Mouse (Mus musculus) neural tube, embryonic 15.5 days (tissue): ENCODE measurements around the gene Frem1. TPM values are rescaled to one million over a fixed set of nuclear protein-coding genes. Genes with fewer than 3 reads are reported as not detected.

ENCODE experiments used
- ATAC-seq: fragments of 200-750 bp; cut with Nextera tagmentation; 2 replicates; pipeline ENCODE4 v1.8.0; 2017; ENCODE audit warnings: mild to moderate bottlenecking, moderate TSS enrichment, moderate library complexity; ENCODE audit not compliant: low FRiP score
- H3K27ac ChIP-seq: fragments of 300-500 bp; sonication (generic); replicated peaks from 2 replicates; pipeline ENCODE4 v1.5.1; 2015; ENCODE audit warnings: mild to moderate bottlenecking, inconsistent platforms
- H3K27me3 ChIP-seq: fragments of 300-500 bp; sonication (generic); replicated peaks from 2 replicates; pipeline ENCODE4 v1.6.1; 2015; ENCODE audit warnings: inconsistent platforms
- H3K36me3 ChIP-seq: fragments of 300-500 bp; sonication (generic); 2 replicates; pipeline ENCODE4 v1.6.1; 2015; ENCODE audit warnings: inconsistent platforms
- H3K4me1 ChIP-seq: fragments of 300-500 bp; sonication (generic); 2 replicates; pipeline ENCODE4 v1.6.1; 2015; ENCODE audit warnings: inconsistent platforms
- H3K4me2 ChIP-seq: fragments of 300-500 bp; sonication (generic); 2 replicates; pipeline ENCODE4 v1.6.1; 2015; ENCODE audit warnings: inconsistent platforms, mild to moderate bottlenecking, moderate library complexity
- H3K4me3 ChIP-seq: fragments of 300-500 bp; sonication (generic); replicated peaks from 2 replicates; pipeline ENCODE4 v1.5.1; 2015; ENCODE audit warnings: mild to moderate bottlenecking, inconsistent platforms
- H3K9ac ChIP-seq: fragments of 300-500 bp; sonication (generic); replicated peaks from 2 replicates; pipeline ENCODE4 v1.6.1; 2015; ENCODE audit warnings: mild to moderate bottlenecking, inconsistent platforms
- H3K9me3 ChIP-seq: fragments of 300-500 bp; sonication (generic); replicated peaks from 2 replicates; pipeline ENCODE4 v1.6.1; 2016; ENCODE audit warnings: inconsistent platforms
- WGBS: fragments of 180-500 bp; shearing (Covaris S2); methylation state at CpG from one replicate; pipeline ENCODE4 v1.1.7; 2015; ENCODE audit warnings: mixed read lengths; 5-methylcytosine and 5-hydroxymethylcytosine counted together
- polyA plus RNA-seq: library from polyadenylated mRNA; unstranded; fragments of >200 nt; fragmentation: Nextera tagmentation; extraction: Ambion mirVana; gene quantifications from 2 replicates; pipeline ENCODE4 v1.2.1, GENCODE M21; 2015

The Frem1 gene
- polyA plus RNA-seq, 1 experiment from 2014 or later: 1.4 TPM

- no peaks in the 10 kb centered on the region for H3K27me3 ChIP-seq
- 63% methylated on average over 19 of the region's 19 CpGs for WGBS
- no peak within 1 kb of the TSS for H3K9ac ChIP-seq
- H3K4me2 ChIP-seq: no peak within 1 kb of the TSS
- no peak within 1 kb of the TSS for H3K4me3 ChIP-seq
- no peak within 1 kb of the TSS for H3K27ac ChIP-seq
- H3K4me1 ChIP-seq: 0 out of 2 replicates have a peak, but pooled peaks cover 7% of the 10 kb centered on the region
- ATAC-seq: no peak
- no peaks in the 10 kb centered on the region for H3K9me3 ChIP-seq
- no peaks in the 10 kb centered on the region for H3K36me3 ChIP-seq
These were observed 167.3 kb downstream of the Frem1 start, which contains the start of gene Cer1 for GRCm38 (mm10) chr4:82884636-82885534. Gene Cer1 (minus strand): TSS chr4:82885148.

- no peak overlapping the region for H3K4me3 ChIP-seq
- no peaks in the 10 kb centered on the region for H3K9me3 ChIP-seq
- no peak overlapping the region for H3K4me2 ChIP-seq
- 0 out of 2 replicates have a peak, but pooled peaks cover 7% of the 10 kb centered on the region for H3K4me1 ChIP-seq
- 84% methylated on average over 9 of the region's 9 CpGs for WGBS
- H3K27me3 ChIP-seq: no peaks in the 10 kb centered on the region
- no peaks in the 10 kb centered on the region for H3K36me3 ChIP-seq
- H3K9ac ChIP-seq: no peak overlapping the region
- H3K27ac ChIP-seq: no peak overlapping the region
- ATAC-seq: no peak
These were observed 169.6 kb downstream of the Frem1 start for GRCm38 (mm10) chr4:82882500-82882899.

GRCm38 (mm10) chr4:82881366-82881765 lies 170.8 kb downstream of the Frem1 start:
- no peaks in the 10 kb centered on the region for H3K9me3 ChIP-seq
- no peaks in the 10 kb centered on the region for H3K36me3 ChIP-seq
- no peak overlapping the region for H3K9ac ChIP-seq
- no peak overlapping the region for H3K4me2 ChIP-seq
- no peak overlapping the region for H3K27ac ChIP-seq
- 76% methylated on average over 3 of the region's 3 CpGs for WGBS
- H3K4me1 ChIP-seq: 0 out of 2 replicates have a peak, but pooled peaks cover 7% of the 10 kb centered on the region
- ATAC-seq: no peak
- no peaks in the 10 kb centered on the region for H3K27me3 ChIP-seq
- H3K4me3 ChIP-seq: no peak overlapping the region

DNA sequence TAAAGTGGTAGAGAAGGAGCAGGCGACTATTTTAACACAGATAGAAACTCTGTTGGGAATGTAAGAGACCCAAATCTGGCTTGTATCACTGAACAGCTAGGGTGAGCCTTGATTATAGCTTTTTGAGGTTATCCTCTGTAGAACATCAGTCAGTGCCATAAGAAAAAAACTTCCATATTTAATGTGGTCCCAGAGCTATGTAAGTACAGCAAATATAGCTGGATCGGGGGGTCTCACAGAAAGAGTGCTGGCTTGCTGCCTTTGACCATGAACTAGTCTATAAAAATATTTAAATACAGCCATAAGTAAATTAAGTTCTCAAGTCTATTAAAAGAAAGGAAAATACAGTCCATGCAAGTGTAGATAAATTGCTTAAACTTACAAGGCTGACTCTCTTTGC lies 171.9 kb downstream of the Frem1 start:
- no peak overlapping the region for H3K9ac ChIP-seq
- ATAC-seq: no peak
- 85% methylated on average over 2 of the region's 2 CpGs for WGBS
- no peak overlapping the region for H3K27ac ChIP-seq
- H3K36me3 ChIP-seq: no peaks in the 10 kb centered on the region
- no peaks in the 10 kb centered on the region for H3K27me3 ChIP-seq
- H3K4me1 ChIP-seq: 0 out of 2 replicates have a peak, but pooled peaks cover 7% of the 10 kb centered on the region
- no peak overlapping the region for H3K4me3 ChIP-seq
- no peaks in the 10 kb centered on the region for H3K9me3 ChIP-seq
- no peak overlapping the region for H3K4me2 ChIP-seq

DNA sequence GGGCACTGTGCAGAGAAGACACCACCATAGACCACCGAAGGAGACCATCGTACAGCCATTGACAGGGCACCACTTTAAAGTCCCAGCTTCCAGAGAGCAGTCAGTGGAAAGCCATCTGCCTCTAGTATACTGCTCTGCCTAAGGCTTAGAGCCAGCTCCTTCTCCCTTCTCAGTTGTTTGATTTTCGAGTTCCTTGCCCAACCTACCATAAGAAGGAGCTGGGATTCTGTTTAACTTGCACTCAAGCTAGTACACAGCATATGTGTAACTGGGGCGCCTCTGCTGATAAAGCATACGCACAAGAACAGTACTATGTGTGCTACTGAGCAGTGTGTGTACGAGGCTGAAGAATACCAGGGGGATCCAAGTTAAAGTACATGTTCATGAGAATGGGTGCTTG lies 173.0 kb downstream of the Frem1 start:
- Histone ChIP-seq H3K4me2 (no peak overlapping the region), H3K27ac (no peak overlapping the region), H3K9ac (no peak overlapping the region), H3K9me3 (no peaks in the 10 kb centered on the region), H3K4me3 (no peak overlapping the region), H3K4me1 (no peaks in the 10 kb centered on the region), H3K36me3 (no peaks in the 10 kb centered on the region), H3K27me3 (no peaks in the 10 kb centered on the region)
- ATAC-seq: no peak
- 85% methylated on average over 6 of the region's 6 CpGs for WGBS

GRCm38 (mm10) chr4:82876656-82877055 lies 175.5 kb downstream of the Frem1 start:
- Histone ChIP-seq H3K9ac (no peak overlapping the region), H3K4me3 (no peak overlapping the region), H3K27me3 (no peaks in the 10 kb centered on the region), H3K36me3 (no peaks in the 10 kb centered on the region), H3K27ac (no peak overlapping the region), H3K4me1 (no peaks in the 10 kb centered on the region), H3K9me3 (no peaks in the 10 kb centered on the region), H3K4me2 (no peak overlapping the region)
- no peak for ATAC-seq
- WGBS: 82% methylated on average over 2 of the region's 2 CpGs

DNA sequence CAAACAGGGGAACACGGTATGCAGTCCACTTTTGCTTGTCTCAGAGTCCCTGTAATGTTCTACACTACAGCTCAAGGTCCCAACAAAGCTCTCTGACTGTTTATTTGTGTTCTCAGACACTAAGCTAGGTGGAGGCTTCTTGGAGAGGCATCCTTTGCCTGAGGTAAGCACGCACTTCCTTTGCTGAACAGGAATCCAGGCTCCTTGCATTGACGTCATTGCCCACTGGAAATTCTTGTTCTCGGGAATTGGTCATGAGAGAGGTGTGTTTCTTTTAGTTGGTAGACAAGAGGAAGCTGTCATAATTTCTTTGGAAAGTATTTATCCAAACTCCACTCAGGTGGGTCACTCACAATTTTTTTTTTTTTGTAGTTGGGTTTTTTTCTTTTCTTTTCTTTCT lies 176.6 kb downstream of the Frem1 start:
- H3K4me2 ChIP-seq: no peak overlapping the region
- no peaks in the 10 kb centered on the region for H3K36me3 ChIP-seq
- no peak overlapping the region for H3K4me3 ChIP-seq
- H3K27ac ChIP-seq: no peak overlapping the region
- no peaks in the 10 kb centered on the region for H3K9me3 ChIP-seq
- WGBS: 78% methylated on average over 4 of the region's 4 CpGs
- no peaks in the 10 kb centered on the region for H3K4me1 ChIP-seq
- H3K9ac ChIP-seq: no peak overlapping the region
- no peaks in the 10 kb centered on the region for H3K27me3 ChIP-seq
- ATAC-seq: no peak

GRCm38 (mm10) chr4:82874791-82875190 lies 177.3 kb downstream of the Frem1 start:
- no peaks in the 10 kb centered on the region for H3K9me3 ChIP-seq
- no peak overlapping the region for H3K4me2 ChIP-seq
- WGBS: 72% methylated on average over 4 of the region's 4 CpGs
- H3K9ac ChIP-seq: no peak overlapping the region
- H3K4me3 ChIP-seq: no peak overlapping the region
- no peak for ATAC-seq
- H3K36me3 ChIP-seq: no peaks in the 10 kb centered on the region
- no peak overlapping the region for H3K27ac ChIP-seq
- H3K4me1 ChIP-seq: no peaks in the 10 kb centered on the region
- H3K27me3 ChIP-seq: no peaks in the 10 kb centered on the region

GRCm38 (mm10) chr4:82872548-82872947 lies 179.6 kb downstream of the Frem1 start:
- Histone ChIP-seq H3K27ac (no peak overlapping the region), H3K4me2 (no peak overlapping the region), H3K9ac (no peak overlapping the region), H3K9me3 (no peaks in the 10 kb centered on the region), H3K36me3 (no peaks in the 10 kb centered on the region), H3K4me1 (no peaks in the 10 kb centered on the region), H3K27me3 (no peaks in the 10 kb centered on the region), H3K4me3 (no peak overlapping the region)
- no peak for ATAC-seq
- WGBS: 84% methylated on average over 4 of the region's 4 CpGs

- ATAC-seq: no peak
- Histone ChIP-seq H3K27me3 (no peaks in the 10 kb centered on the region), H3K4me1 (no peaks in the 10 kb centered on the region), H3K4me2 (no peak overlapping the region), H3K9me3 (no peaks in the 10 kb centered on the region), H3K27ac (no peak overlapping the region), H3K36me3 (no peaks in the 10 kb centered on the region), H3K9ac (no peak overlapping the region), H3K4me3 (no peak overlapping the region)
- WGBS: 36% methylated on average over 6 of the region's 6 CpGs
These were observed 180.0 kb downstream of the Frem1 start for GRCm38 (mm10) chr4:82872121-82872520.

DNA sequence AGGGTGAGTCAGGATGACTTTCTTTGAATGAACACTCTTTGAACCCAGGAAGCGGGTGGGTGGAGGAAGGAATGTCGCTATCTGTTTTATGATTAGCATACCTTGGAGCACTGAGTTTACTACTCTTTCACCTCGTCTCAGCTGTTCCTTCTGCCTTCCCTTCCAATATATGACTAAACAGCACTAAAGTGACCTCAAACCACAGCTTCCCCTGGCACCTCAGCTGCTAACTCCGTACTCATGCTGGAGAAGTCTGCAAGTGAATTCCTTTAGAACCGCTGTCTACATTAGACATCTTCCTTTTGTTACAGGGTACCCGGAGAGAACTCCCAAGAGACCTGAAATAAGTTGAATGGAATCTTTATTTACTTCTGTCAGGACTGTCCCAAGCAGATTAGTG lies 181.2 kb downstream of the Frem1 start:
- Histone ChIP-seq H3K27me3 (no peaks in the 10 kb centered on the region), H3K9me3 (no peaks in the 10 kb centered on the region), H3K36me3 (no peaks in the 10 kb centered on the region), H3K4me3 (no peak overlapping the region), H3K27ac (no peak overlapping the region), H3K9ac (no peak overlapping the region), H3K4me1 (no peaks in the 10 kb centered on the region), H3K4me2 (no peak overlapping the region)
- WGBS: 84% methylated on average over 6 of the region's 6 CpGs
- no peak for ATAC-seq

DNA sequence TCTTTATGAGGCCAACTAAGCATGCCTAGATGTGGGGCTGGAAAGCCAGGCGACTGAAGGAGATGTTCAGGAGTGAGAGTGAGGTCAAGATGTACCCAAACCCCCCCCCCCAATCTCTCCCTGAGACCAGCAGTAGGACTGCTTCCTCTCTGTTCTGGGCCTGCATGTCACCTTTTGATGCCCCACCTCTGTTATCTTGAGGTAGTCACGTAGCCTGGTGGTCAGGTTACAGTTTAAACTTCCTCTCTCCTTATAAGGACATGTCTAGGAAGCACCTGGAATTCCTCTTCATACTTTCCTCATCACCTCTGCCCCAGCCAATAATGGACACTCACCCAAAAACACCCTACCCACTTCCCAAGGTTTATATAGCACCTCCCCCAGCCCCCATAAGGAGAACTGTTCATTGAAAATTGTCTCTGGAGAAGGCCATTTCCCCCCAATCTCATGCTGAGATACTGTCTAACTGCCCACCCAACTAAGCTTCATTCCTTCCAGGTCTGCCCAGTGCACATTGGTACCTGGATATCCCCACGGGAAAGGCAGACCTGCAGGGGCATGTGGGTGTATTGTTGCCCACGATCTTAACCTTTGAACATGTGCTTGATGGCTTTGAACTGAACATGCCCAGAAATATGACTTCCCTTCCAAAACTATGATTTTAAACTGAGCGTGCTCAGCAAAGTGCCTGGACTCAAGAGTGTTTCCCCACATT lies 184.3 kb downstream of the Frem1 start:
- WGBS: 88% methylated on average over 5 of the region's 5 CpGs
- no peak overlapping the region for H3K9ac ChIP-seq
- H3K27ac ChIP-seq: no peak overlapping the region
- H3K4me2 ChIP-seq: no peak overlapping the region
- H3K4me3 ChIP-seq: no peak overlapping the region
- H3K27me3 ChIP-seq: no peaks in the 10 kb centered on the region
- no peak for ATAC-seq
- no peaks in the 10 kb centered on the region for H3K4me1 ChIP-seq
- no peaks in the 10 kb centered on the region for H3K36me3 ChIP-seq
- H3K9me3 ChIP-seq: no peaks in the 10 kb centered on the region
